ENCODE assay signal across 1 mouse cellular context in genomic region chr19:47831111-47831510, GRCm38 (mm10).
TF ChIP-seq lines count a peak whose summit lies in the region.

No protein-coding gene starts in this region.

TF ChIP-seq in MEL, 35 proteins besides CTCF, POLR2A, EP300 and RAD21:
- TF ChIP-seq JUND (IDR thresholded peaks at IDR 0.05; ENCODE audit: low read depth, low read length) (no peak), POLR2AphosphoS2 (IDR thresholded peaks at IDR 0.05; ENCODE audit: low read length) (no peak), TBP (IDR thresholded peaks at IDR 0.05; ENCODE audit: low read depth, low read length) (no peak), USF2 (IDR thresholded peaks at IDR 0.05; ENCODE audit: borderline replicate concordance in 1 of 2, insufficient read depth in 1 of 2, low read depth in 1 of 2, low read length in 2 of 2) (no peak), HCFC1 (IDR thresholded peaks at IDR 0.05; ENCODE audit: low read depth, low read length) (no peak), CHD2 (IDR thresholded peaks at IDR 0.05; ENCODE audit: low read length) (no peak), BHLHE40 (IDR thresholded peaks at IDR 0.05; ENCODE audit: borderline replicate concordance, low read depth, low read length) (no peak), MYB (IDR thresholded peaks at IDR 0.05; ENCODE audit: low read depth, low read length) (no peak), GABPA (IDR thresholded peaks at IDR 0.05; ENCODE audit: low read depth, low read length) (no peak), MEF2A (IDR thresholded peaks at IDR 0.05; ENCODE audit: extremely low read depth, insufficient replicate concordance, low read depth, low read length, poor library complexity, severe bottlenecking) (no peak), TCF12 (IDR thresholded peaks at IDR 0.05; ENCODE audit: low read depth, low read length) (no peak), SMC3 (IDR thresholded peaks at IDR 0.05; ENCODE audit: low read depth, low read length) (no peak), MAFK (IDR thresholded peaks at IDR 0.05; ENCODE audit: borderline replicate concordance, low read depth, low read length) (no peak), TAL1 (IDR thresholded peaks at IDR 0.05; ENCODE audit: low read length) (no peak), GATA1 (IDR thresholded peaks at IDR 0.05; ENCODE audit: low read depth, low read length) (no peak), MAX (IDR thresholded peaks at IDR 0.05; ENCODE audit: low read length) (no peak), UBTF (IDR thresholded peaks at IDR 0.05; ENCODE audit: borderline replicate concordance, insufficient read depth, low read depth, low read length) (no peak), ZMIZ1 (IDR thresholded peaks at IDR 0.05; ENCODE audit: low read depth, low read length) (no peak), MYC (IDR thresholded peaks at IDR 0.05; ENCODE audit: low read depth, low read length) (no peak), NRF1 (IDR thresholded peaks at IDR 0.05; ENCODE audit: insufficient read depth, low read depth, low read length, poor library complexity, severe bottlenecking) (no peak)
TF ChIP-seq in MEL: peak in this region for 0.
